Mouse (Mus musculus): ENCODE data around the gene Slc24a2.

- no peak for TF ChIP-seq CTCF (IDR thresholded peaks at IDR 0.05; ENCODE audit: insufficient read depth, low read depth, low read length)
- no peak for TF ChIP-seq POLR2A (IDR thresholded peaks at IDR 0.05; ENCODE audit: insufficient read depth, low read depth, low read length)
Observed at GRCm38 (mm10) chr4:87079305-87079704, 151.0 kb downstream of the Slc24a2 start.
